Mouse (Mus musculus) liver (tissue): Measurements from ENCODE around the gene Cyp1a1.

ENCODE experiments used
- DNase-seq: peaks from one replicate; pipeline ENCODE4 v3.0.0-alpha.2; 2020; ENCODE audit warnings: mixed read lengths

The Cyp1a1 gene

GRCm38 (mm10) chr9:57656631-57657350, 30.9 kb upstream of the Cyp1a1 start:
- no peak for DNase-seq

GRCm38 (mm10) chr9:57657843-57658242, 29.9 kb upstream of the Cyp1a1 start:
- DNase-seq: no peak

- DNase-seq: no peak
These were observed 28.8 kb upstream of the Cyp1a1 start for GRCm38 (mm10) chr9:57658970-57659369.

GRCm38 (mm10) chr9:57659774-57660173, 28.0 kb upstream of the Cyp1a1 start:
- peak; percentile 77 for DNase-seq

DNA sequence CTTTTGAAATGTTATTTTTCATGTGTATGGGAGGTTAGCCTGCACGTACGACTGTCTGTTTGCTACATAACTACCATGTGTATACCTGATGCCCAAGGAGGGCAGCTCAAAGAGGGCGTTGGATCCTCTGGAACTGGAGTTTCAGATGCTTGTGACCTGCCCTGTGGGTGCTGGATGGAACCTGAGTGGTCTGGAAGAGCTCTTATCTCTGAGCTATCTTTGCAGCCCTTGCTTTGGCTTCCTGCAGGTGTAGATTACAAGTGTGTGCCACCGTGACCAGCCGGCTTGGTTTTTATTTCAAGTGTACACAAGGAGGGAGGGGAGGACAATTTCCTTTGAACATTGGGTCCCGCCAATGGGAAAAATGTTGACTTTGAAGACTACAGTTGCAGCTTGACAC, 27.2 kb upstream of the Cyp1a1 start:
- peak; percentile 68 for DNase-seq

- no peak for DNase-seq
These were observed 26.2 kb upstream of the Cyp1a1 start for GRCm38 (mm10) chr9:57661552-57661951.

DNA sequence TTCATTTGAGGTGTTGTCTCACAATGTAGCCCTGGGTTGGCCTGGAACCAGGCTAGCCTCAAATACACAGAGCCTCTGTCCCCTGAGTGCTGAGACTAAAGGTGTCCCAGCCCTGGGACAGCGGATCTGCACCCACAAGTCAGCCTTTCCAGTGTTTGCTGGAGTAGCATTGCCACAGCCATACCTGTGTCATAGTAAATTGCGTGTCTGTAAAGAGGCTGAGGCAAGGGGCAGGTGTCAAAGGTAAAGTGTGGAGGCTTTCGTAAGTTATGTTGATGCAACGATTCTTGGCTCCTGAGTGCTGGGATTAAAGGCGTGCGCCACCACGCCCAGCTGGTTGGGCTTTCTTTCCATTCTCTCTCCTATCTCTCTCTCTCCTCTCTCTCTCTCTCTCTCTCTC, 23.1 kb upstream of the Cyp1a1 start:
- DNase-seq: no peak

DNA sequence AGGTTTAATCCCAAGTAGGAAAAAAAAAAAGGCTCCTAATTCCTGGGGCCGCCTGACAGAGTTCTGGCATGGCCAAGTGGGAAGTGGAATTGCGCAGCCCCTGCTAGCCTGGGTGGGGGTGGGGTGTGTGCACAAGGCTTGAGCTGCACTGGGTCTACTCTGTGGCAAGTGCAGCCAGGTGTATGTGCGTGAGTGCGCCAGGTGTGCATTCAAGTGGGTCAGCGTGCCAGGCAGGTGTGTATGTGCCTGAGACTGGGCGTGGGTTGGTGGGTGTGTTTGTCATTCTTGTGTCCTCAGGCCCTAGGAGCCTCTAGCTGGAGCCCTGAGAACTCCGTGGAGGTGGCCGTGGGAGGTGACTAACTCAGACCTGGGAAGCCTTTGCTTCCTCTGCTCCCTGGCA, 21.2 kb upstream of the Cyp1a1 start:
- DNase-seq: no peak

- DNase-seq: no peak
These were observed 20.6 kb upstream of the Cyp1a1 start for GRCm38 (mm10) chr9:57667136-57667535.

- DNase-seq: no peak
These were observed 19.9 kb upstream of the Cyp1a1 start for GRCm38 (mm10) chr9:57667817-57668216.

- no peak for DNase-seq
These were observed 19.5 kb upstream of the Cyp1a1 start for GRCm38 (mm10) chr9:57668277-57668676.

DNA sequence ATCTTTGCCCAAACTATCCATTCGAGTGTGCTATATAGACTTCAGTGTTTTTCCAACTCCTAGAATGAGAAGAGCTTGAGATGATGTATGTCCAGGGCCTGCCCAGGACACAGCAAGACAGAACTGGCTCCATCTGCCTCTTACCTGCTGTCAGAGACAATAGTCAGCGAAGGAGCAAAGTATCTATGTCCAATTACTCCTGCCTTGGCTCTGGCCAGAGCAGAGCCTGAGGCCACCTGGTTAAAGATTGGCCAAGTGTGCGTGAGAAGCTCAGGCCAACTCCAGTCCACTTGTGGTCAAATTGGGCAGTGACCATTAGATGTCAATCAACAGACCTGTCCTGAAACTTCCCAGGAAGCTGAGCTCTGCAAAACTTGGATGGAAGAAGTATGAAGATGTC, 18.2 kb upstream of the Cyp1a1 start:
- no peak for DNase-seq

GRCm38 (mm10) chr9:57671037-57671436, 16.7 kb upstream of the Cyp1a1 start:
- no peak for DNase-seq

DNA sequence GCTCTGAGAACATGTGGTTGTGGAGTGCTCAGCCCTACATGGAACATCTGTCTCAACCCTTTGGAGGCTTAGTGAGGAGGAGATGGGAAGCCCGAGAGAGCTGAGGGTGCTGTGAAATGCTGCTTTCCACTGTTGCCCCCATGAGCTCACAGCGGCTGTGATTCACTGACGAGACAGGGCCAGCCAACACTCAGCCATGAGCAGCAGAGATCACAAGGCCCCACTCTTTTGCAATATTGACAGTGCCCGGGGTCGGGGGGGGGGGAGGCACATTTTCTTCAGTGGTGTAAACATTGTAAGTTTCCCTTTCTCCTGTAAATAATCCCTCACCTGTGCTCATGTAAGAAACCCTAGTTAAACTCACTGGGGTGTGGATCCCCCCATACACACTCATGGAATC, 16.2 kb upstream of the Cyp1a1 start:
- DNase-seq: peak; percentile 40

DNA sequence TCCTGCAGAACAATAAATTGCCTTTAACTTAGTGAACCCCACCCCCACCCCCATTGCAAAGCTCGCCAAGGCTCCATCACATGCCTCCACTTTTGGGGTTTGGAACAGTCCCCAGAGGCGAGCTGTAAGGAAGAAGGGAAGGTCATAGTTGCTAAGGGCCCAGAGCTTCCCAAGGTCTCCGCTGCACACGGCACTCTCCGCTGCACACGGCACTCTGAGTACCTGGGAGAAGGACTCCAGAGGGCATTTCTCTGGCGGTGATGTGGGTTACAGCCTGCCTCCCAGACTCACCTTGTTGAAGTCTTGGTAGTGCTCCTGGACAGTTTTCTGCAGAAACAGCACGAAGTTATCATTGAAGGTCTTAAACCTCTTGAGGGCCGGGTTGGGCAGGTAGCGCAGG, 6.3 kb upstream of the Cyp1a1 start:
- no peak for DNase-seq

DNA sequence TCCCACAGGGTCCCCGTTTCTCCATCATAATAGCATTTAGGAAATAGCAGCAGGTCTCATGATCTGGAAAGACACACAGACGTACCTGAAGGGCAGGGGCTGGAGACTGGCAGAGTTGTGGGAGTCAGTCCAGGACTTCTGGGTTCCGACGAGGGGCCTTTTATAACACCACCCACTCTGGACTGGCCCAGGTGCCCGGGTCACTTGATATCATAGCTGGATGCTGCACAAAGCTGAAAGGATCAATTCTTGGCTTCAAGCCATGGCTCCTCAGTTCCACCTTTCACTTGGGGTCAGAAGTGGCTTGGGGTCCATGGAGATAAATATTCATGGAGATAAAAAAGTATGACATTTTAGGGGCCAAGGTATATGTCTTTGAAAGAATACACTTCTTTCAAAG, 4.2 kb upstream of the Cyp1a1 start, which contains the start of gene Cyp1a2:
TSS of gene Cyp1a2 (minus strand) at position 184 of the 400 bp plus-strand sequence.
- no peak for DNase-seq

- DNase-seq: no peak
These were observed 1.7 kb upstream of the Cyp1a1 start for GRCm38 (mm10) chr9:57686011-57686410.

- peak; percentile 68 for DNase-seq
These were observed 430 bp downstream of the Cyp1a1 start for GRCm38 (mm10) chr9:57688158-57688557.

DNA sequence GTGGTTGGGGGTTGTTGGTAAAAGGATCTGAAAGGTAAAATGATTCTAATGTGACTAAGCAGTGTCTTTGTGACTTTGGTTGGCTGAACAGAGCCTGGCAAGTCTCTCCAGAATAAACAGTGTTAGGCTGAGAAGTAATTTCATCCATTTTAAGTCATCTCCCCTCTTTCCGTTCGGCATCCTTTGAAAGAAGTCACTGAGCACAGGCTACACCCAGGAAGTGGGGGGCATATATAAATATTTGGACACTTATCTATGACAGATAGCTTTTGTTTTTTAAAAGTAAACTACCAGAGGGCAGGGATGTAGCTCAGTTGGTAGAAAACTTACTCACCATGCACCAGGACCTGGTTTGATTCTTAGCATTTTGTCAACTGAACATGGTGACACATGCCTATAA, 878 bp downstream of the Cyp1a1 start:
- no peak for DNase-seq

GRCm38 (mm10) chr9:57694108-57694507, 6.4 kb downstream of the Cyp1a1 start:
- DNase-seq: no peak

- DNase-seq: peak; percentile 42
These were observed 8.9 kb downstream of the Cyp1a1 start for GRCm38 (mm10) chr9:57696380-57697285.

- peak; percentile 66 for DNase-seq
These were observed 9.7 kb downstream of the Cyp1a1 start for GRCm38 (mm10) chr9:57697380-57697779.

DNA sequence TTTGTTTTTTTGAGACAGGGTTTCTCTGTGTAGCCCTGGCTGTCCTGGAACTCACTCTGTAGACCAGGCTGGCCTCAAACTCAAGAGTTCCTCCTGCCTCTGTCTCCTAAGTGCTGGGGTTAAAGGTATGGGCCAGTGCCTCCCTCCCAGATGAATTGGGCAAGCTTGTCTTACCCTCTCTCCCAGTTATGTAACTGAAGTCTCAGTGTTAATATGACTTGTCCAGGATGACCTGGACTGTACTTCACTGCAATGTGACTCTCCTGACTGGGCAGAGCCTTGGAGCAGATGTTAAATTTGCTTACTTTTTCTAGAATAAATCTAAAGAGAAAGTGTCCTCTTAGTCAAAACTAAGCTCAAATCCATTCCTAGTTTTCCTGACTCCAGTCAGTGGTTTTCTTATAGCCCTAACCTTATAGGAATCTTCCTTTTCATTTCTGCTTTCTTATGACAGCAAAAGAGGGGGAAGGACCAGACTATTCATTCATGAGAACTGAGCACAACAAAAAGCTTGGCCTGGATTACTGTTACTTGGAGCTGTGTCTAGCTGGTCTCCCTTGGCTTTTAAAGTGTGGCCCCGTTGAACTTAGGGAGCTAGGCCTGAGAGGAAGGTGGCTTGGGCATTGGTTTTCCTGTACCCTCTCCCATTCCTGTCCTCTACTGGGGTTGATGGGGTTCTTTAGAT, 10.9 kb downstream of the Cyp1a1 start:
- no peak for DNase-seq
